Mouse (Mus musculus) forelimb bud, embryonic 11.5 days (tissue): ENCODE measurements around the gene Rnf135.
"Not testable (repeated sequence)": the region's sequence is repeated elsewhere in the genome, so short reads cannot be mapped to it uniquely, and the experiment has no call there.

Source experiments
- DNase-seq: peaks from one replicate; pipeline ENCODE4 v3.0.0-alpha.2; 2012; ENCODE audit warnings: low read depth, low spot score

Gene Rnf135

DNA sequence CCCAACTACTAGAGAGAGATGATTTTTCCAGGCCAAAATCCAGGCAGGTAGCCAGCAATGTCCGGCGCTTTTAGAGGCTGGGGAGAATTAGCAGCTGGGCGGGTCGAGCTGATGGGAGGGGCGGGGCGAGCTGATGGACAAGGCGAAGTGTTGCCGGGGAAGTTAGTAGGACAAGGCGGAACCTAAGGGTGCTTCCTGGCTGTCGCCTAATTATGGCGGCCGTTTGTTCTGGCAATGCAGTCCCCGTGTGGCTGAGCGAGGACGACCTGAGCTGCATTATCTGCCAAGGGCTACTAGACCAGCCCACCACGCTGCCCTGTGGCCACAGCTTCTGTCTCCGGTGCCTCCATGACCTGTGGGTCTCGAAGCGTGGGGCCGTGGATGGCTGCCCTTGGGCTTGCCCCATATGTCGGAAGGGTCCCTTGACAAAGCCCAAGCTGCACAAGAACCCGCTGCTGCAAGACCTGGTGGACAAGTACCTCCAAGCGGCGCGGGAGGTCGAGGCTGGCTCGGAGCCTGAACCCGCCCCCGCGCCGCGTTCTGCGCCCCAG lies at the start of gene Rnf135:
Rnf135 (plus strand) TSS at position 147 of the 551 bp plus-strand sequence.
- DNase-seq, result peak; percentile 46

DNA sequence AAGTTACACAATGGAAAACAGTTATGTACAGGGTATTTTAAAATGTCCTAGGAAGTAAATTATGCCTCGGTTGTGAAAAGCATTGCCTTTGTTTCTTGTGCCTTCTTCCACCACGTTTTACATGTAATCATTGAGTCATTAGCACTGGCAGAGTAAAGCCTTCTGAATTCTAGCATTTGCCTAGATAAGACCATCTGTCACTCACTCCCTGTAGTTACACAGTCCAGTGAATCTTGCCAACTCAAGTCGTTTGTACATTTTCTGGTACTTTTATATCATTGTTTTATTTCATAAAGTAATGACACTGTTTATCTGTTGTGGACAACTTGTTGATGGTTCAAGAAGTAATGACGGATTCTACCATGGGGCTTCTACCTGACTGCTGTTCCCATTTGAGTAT lies 48.9 kb upstream of the Rnf135 start:
- no peak for DNase-seq

DNA sequence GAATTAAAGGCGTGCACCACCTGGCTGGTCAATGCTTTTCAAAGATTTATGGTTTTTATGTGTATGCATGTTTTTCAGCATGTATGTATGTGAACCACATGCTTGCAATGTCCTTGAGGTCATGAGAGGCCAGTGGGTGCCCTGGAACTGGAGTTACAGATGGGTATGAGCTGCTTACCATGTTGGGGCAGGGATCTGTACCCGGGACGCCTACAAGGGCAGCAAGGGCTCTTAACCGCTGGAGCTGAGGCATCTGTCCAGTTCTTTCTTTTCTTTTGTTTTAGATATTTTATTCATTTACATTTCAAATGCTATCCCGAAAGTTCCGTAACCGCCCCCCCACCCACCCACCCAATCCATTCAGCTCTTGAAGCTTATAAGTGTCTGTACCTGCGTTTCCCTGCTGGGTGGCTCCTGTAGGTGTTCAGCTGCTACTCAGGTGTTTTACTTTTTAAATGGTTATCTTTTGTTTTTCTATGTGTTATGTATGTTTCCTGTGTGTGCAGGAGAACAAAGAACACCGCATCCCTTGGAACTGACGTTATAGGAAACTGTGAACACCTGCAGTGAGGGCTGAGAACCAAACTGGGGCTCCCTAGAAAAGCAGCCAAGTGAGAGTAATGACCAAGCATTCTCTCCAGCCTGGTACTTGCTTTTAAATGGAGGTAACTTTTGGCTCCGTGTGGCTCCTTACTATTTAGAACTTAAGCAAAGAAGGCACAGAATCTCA lies 47.5 kb upstream of the Rnf135 start:
- no peak for DNase-seq

DNA sequence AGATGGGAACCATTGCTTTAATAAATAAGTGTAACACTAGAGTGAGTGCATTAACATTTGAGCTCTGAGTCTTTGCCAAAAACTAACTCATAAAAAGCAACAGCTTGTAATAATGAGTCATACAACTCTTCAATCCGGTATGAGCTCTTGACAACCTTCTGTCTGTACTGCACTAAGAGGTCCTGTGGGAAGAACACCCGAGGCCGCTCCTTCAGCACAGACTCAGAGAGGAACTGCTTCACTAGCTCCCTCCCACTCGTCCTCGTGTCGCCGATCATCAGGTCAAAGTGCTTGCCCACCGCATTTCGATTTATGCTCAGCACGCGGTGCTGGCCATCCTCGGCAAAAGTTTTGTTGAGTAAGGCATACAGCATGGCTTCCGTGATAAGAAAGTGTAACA lies 46.9 kb upstream of the Rnf135 start:
- no peak for DNase-seq

DNA sequence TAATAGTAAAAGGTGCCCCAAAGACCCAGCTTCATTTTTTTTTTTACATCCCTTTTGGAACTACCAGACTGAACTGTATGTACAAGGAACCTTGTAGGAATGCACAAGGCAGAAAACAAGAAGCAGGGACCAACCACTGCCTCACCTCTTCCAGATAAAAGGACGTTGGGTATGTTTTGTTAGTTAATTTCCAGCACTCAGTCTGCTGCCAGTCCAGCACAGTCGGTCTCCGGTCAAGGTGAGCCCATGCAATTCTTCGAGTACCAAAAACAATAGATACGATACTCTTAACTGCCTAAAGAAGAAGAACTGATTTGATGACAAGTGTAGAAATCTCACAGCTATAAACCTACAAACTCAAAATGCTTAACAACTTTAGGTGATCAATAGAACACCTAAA lies 45.9 kb upstream of the Rnf135 start:
- no peak for DNase-seq

DNA sequence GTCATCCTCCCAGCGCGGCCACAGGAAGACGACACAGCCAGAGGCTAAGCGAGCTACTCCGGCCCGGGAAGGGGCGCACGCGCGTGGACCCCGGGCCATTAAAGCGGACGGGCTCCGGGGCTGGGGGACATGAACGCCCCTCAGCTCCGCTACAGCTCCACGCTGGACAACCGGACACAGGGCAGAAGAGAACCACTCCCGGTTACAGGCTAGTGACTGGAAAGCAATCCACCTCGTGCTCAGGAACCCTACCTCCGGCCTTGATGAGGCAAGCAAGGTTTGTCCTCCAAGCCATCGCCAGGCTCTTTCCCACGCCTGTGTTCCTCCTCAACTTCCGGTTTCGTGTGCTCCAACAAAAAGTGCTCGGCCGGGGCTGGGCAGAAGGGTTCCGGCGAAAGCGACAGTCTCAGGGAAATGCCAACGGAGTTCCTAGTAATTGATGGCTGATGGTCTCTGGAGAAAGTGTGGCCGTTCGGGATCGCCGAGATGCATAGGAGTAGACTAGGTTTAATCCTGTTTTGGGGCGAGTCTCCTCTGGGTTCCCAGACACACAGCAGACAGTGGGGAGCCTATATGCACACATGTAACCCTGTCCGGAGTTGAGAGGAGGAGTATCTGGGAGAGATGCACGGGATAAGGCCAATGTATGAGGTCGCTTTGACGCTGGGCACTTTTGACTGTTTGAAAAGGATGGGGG lies 41.7 kb upstream of the Rnf135 start, which contains the start of gene Tefm:
Tefm (minus strand) TSS at position 351 of the 697 bp plus-strand sequence.
- peak; percentile 86 for DNase-seq

DNA sequence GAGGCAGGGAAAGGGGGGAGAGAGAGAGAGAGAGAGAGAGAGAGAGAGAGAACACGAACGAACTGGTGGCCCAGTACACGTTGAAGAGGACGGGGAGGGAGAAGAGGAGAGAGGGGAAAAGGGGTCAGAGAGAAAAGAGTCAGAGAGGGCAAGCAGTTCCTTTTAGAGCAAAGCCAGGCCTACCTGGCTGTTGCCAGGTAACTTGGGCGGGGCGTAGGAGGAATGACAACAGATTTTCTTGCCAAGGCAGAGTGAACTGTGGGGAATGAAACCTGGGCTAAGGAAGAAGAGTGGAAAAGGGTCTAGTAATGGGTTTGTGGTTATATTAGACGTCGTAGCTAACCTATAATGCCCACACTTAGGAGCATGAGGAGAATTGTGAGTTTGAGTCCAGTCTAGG lies 40.8 kb upstream of the Rnf135 start:
- DNase-seq, result no peak

DNA sequence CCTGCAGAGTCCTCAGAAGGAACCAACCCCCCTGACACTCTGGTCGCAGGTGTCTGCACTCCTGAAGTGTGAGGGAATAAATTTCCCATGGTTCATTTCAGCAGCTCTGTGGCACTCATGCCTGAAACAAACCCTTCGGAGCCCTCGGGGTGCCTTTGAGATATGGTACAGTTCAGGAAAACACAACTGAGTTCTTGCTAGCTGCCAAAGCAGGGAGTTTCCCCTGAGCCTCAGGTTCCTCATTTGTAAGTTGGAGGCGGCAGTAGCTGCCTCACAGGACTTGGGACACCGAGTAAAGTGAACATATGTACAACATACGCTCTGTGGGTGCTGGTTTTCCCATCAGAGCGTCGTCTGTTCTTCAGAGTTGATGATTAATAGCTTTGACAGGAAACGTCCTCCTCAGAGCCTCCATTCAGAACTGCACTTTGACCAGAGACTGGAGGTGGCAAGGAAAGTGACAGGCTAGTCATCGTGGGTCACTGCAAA lies 37.8 kb upstream of the Rnf135 start:
- DNase-seq, result no peak

DNA sequence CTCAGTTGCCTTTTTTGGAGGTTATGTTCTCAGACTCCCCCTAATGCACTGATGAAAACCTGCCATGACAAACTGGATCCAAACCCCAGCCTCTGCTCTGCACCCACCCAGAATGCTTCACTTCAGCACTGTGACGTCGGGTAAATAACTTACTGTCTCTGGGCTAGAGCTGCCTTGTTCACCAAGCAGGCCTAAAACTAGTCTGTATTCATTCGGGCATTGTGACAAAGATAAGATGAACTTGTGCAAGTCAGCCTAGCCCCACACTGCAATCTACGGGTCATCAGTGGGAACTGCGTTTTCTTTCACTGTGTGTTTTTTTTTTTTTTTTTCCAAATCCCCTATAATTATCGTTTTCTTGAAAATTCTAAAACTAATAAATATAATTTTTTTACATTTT lies 35.9 kb upstream of the Rnf135 start:
- DNase-seq, result no peak

DNA sequence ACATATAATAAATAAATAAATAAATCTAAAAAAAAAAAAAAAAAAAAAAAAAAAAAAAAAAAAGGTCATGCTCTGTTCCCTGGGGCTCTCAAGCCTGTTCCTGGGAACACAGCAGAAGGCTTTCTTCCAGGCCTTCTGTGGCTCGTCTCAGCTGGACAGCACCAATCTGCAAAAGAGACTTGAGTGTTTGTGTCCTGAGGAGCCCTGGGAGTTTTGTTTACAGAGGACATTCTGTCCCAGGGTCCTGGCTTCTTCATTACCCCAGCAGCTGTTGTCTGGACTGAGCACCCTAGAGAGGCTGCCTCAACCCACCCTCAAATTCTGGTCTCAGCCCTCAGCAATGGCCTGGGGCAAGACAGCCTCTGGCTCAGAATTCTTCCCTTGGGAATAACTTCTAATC lies 35.3 kb upstream of the Rnf135 start:
- no peak for DNase-seq

DNA sequence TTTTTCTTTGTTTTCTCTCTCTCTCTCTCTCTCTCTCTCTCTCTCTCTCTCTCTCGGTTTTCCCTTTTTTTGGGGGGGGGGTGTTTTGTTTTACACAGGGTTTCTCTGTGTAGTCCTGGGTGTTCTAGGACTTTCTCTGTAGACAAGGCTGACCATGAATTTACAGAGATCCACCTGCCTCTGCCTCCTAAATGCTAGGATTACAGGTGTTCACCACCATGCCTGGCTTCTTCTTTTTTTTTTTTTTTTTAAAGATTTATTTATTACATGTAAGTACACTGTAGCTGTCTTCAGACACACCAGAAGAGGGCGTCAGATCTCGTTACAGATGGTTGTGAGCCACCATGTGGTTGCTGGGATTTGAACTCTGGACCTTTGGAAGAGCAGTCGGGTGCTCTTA lies 34.7 kb upstream of the Rnf135 start:
- not testable (repeated sequence) for DNase-seq

DNA sequence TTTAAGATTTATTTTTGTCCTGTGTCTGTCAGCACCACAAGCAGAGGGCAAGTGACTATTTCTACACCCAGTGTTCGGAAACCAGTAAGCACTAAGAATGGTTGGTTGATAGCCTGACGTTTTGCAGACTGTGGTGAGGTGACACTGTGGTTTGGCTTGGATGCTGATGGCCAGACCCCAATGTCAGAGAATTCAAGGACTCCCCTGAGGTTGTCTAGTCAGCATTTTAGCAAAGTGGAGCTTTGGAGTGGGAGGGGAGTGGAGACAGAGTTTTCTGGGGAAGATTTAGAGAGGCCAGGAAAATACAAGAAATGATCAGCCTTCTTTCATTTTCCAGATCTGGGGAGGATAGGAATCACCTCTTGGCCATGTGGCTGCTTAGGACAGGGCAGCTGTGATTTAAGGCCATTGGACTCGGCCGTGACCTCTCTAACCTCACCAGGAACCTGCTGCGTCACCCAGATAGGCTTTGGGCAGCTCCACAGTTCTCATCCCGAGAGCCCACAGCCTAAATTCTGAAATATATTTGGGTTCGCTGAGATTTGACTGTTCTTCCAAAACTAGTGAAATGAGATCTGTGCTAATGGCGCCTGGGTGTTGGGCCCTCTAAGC lies 34.1 kb upstream of the Rnf135 start:
- DNase-seq, result no peak

DNA sequence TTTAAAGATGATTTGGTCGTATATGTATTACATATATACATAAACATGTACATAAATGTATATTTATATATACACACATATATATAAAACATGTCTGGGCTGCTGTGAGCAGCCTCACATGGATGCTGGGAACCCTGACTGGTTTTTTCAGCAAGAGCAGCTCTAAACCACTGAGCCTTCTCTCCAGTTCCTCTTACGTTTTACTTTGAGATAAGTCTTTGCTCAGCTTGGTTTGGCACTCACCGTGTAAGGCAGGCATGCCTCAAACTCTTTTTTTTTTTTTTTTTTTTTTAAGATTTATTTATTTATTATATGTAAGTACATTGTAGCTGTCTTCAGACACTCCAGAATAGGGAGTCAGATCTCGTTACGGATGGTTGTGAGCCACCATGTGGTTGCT lies 33.1 kb upstream of the Rnf135 start:
- DNase-seq, result no peak

DNA sequence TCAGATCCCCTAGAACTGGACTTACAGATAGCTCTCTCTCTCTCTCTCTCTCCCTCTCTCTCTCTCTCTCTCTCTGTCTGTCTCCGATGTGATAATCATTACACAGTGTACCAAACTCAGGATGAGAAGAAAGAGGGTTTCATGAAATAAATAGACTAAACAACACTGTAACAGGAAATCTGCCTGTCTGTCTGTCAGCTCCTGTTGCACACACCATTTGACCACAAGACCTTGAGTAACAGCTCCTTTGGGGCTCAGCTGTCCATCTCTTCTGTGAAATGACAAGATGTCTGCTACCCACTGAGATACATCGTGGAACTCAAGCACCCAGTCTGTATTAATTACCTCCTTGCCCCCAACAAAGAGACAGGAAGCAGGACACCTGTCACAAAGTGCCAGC lies 32.1 kb upstream of the Rnf135 start:
- DNase-seq, result no peak

DNA sequence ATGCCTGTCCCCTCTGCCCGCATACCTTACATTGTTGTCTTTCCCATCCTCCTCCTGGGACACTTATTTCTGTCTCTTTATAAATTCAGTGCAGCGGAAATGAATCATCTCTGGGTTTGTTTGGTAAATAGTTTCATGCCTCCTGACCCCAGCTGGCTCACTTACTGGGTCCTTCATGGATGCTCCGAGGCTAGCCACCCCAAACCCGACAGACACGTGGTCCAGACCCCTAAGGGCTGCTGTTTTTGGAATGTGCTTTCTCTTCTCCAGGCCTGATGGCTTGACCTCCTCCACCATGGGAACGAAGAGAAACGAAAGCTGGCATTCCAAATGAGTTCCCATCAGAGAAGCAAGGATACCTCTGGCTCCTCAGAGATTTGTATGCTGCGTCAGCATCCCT lies 31.3 kb upstream of the Rnf135 start:
- no peak for DNase-seq

DNA sequence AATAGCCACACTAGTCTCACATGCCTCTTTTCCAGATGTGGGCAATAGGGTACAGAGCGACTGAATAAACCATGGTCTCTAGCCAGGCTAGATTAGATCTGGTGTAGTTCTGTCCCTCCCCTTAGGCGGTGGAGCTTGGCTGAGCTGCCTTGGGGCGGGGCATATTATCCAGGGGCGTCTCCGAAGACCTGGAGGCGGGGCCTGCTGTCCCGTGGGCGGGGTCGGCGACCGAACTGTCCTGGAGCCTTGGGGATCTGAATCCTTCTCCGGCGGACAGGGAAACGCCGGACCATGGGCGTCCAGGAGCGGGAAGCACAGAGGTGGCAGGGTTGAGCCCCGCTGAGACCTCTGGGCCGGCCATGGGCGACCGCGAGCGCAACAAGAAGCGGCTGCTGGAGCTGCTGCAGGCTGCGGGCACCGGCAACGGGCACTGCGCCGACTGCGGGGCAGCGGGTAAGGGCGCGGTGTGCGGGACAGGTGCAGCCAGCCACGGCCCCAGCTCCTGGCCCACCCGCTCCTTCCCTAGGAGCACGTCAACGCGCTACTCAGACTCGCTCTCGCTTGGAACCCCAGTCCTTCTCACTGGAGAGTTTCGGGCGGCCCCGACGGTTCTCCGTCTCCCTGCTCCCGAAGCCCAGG lies 29.7 kb upstream of the Rnf135 start, which contains the start of gene Adap2:
Adap2 (plus strand) TSS at position 249 of the 639 bp plus-strand sequence.
- peak; percentile 55 for DNase-seq

DNA sequence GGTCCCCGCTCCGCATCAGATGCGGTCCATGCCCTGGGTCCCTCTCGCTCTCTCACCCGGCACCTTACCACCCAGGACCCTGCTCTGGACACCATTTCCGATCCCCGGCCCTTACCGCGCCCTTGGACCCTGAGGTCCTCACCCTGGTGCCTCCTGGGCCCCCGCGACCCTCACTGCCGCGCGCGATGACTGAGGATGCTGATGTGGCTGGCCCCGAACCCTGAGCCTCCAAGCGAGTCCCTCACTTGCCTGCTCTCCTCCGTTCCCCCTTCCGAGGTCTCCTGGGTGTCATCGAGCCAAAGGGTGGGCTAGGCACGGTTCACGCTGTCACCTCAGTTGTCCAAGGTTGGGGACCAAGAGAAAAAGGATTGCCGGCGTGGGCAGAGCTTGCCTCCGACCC lies 29.1 kb upstream of the Rnf135 start:
- no peak for DNase-seq

DNA sequence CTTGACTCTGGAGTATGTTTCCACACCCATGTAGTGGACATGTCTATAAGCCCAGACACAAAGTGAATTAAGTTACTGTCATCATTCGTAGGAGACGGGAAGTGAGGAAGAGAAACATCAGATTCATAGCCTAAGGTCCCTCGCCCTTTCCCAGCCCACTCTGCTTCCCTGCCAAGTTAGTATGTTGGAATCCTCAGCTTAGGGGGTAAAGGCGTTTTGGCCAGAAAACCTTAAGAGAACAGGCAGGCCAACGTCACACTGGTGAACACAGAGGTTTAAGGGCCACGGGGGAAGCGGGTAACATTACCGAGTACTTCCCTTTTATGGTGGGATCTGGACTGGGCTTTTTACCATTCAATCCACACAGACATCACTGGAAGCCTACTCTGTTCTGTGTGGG lies 28.1 kb upstream of the Rnf135 start:
- no peak for DNase-seq

DNA sequence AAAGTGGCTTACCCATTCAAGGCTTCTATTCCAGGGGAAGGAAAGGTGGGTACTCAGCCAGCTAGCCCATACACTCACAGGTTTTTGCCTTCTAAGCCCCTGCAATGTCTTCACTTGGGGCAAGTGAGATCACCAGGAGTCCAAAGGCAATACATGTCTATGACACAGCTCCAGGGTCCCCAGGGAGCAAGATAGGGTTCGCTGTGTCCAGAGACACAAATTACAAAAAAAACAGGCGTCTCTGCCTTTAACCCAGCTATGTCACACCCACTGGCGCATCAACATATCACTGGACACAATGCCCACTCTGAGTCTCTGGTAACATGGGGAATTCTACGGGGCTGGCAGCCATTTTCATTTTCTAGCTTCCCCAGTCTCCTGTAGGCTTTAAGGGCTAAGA lies 27.7 kb upstream of the Rnf135 start:
- no peak for DNase-seq

DNA sequence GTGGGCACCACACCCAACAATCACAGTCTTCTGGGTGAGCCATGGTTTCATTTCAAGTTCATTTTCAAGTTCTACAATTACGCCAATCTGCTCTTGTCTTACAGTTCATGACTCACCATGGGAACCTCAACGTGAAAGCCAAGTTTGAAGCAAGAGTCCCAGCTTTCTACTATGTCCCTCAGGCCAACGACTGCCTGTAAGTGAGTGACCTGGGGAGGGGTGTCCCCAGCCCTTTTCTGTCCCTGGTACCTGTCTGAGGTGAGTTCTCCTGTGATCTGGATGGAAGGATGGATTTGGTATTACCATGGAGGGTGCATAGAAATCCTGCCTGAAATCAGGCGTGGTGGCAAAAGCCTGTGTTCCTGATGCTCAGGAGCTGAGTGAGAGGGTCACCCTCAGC lies 26.8 kb upstream of the Rnf135 start:
- no peak for DNase-seq

DNA sequence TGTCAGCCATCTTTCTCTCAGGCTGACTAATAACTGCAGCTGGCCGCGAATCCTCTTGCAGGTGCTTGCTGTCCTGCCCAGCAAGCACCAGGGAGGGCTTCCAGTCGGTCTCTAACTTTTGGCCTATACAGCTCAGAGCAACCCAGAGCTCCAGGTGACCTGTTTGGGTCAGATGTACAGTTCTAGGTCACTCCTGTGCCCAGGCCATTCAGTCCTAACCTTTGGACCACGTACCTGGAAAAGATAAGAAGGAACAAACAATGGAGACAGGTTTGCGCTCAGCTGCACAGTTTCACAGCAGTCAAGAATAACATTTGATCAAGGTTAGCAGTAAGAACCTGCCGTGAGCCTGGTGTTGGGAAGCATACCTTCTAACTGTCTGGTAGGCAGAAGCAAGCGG lies 24.6 kb upstream of the Rnf135 start:
- DNase-seq, result no peak

DNA sequence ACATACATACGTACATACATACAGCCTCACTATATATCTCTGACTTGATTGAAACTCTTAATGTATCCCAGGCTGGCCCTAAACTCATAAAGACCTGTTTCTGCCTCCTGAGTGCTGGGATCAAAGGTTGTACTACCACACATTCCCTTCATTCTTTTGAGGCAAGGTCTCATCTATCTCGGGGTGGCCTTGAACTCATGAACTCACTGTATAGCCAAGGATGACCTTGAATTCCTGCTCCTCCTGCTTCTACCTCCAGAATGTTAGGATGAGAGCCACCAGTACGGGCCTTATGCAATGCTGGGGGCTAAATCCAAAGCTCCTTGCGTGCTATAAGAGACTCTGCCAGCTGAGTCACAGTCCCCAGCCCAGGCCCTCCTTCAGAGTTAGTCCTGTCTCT lies 22.6 kb upstream of the Rnf135 start:
- no peak for DNase-seq
